In the genomic region with DNA sequence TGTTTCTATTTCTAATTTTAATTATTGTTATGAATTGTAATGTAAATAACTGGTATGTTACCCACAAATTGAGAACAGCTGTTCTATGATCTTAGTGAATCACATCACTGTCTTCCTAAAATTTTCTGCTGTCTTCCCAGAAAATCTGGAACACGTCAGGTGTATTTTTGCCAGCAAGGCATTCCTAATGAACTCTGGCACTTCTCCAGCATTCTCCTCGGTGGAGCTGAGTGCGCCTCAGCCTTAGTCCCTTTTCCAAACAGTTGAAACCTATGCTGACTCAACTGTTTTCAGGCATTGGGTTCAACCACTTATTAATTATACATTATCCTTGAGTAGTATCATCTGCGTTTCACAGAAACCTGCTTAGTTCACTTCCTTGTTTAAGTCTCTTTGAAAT, we compare ENCODE assay signal across 22 mouse cellular contexts. TPM values are rescaled to one million over a fixed set of nuclear protein-coding genes. Genes with fewer than 3 reads are reported as not detected.
A peak's percentile ranks its signal among the peaks of the same experiment; 100 is the strongest.
DNase-seq lines count a peak whose midpoint lies in the region; ATAC-seq and TF ChIP-seq lines count a peak whose summit lies in the region.
"Had no signal": no experiment of that assay in that cellular context is flagged by ENCODE, and none has a peak within 500 bp of the region (broad histone marks: within the 10 kb centered on the region; RNA-seq: fewer than 3 reads in every experiment).

No protein-coding gene starts in this region.

- no peak overlapping the region for H3K4me2 ChIP-seq in forebrain, embryonic 14.5 days (ENCODE audit: low read length)
- no peak overlapping the region for H3K4me2 ChIP-seq in forebrain, embryonic 15.5 days (replicated peaks)
- H3K4me2 ChIP-seq in kidney, embryonic 14.5 days (replicated peaks; ENCODE audit: low read depth, low read length), result no peak overlapping the region
- no peak overlapping the region for H3K4me2 ChIP-seq in lung, postnatal 0 days (replicated peaks; ENCODE audit: low read depth, low read length)
- H3K4me2 ChIP-seq: hindbrain, embryonic 13.5 days had no signal

- TF ChIP-seq EP300 in lung, postnatal 0 days (IDR thresholded peaks at IDR 0.05), result no peak

- H3K9ac ChIP-seq in forebrain, embryonic 14.5 days (ENCODE audit: low read length), result no peak overlapping the region
- H3K9ac ChIP-seq in forebrain, embryonic 15.5 days (replicated peaks), result no peak overlapping the region
- no peak overlapping the region for H3K9ac ChIP-seq in kidney, embryonic 14.5 days (ENCODE audit: low read depth, low read length)
- H3K9ac ChIP-seq in lung, postnatal 0 days (replicated peaks; ENCODE audit: low read depth), result no peak overlapping the region
- H3K9ac ChIP-seq: hindbrain, embryonic 13.5 days had no signal

- 64% methylated on average over 4 of the region's 4 CpGs for WGBS in forebrain, embryonic 14.5 days
- WGBS in forebrain, embryonic 15.5 days, result 51% methylated on average over 4 of the region's 4 CpGs
- 89% methylated on average over 4 of the region's 4 CpGs for WGBS in kidney, embryonic 14.5 days
- WGBS in lung, postnatal 0 days, result 55% methylated on average over 4 of the region's 4 CpGs

- no peak for TF ChIP-seq CTCF in lung, postnatal 0 days (IDR thresholded peaks at IDR 0.05)

- H3K4me3 ChIP-seq in forebrain, embryonic 14.5 days (ENCODE audit: low read depth, low read length), result no peak overlapping the region
- H3K4me3 ChIP-seq in forebrain, embryonic 15.5 days, result no peak overlapping the region
- no peak overlapping the region for H3K4me3 ChIP-seq in kidney, embryonic 14.5 days (ENCODE audit: low read length)
- H3K4me3 ChIP-seq in lung, postnatal 0 days (ENCODE audit: low read depth, low read length), result no peak overlapping the region
- H3K4me3 ChIP-seq: heart, adult 2 months; hindbrain, embryonic 13.5 days; left cerebral cortex, adult 2 months; midbrain, embryonic 10.5 days had no signal

- H3K27me3 ChIP-seq in forebrain, embryonic 14.5 days (replicated peaks; ENCODE audit: control insufficient read depth, insufficient read depth, low read length), result no peaks in the 10 kb centered on the region
- H3K27me3 ChIP-seq in forebrain, embryonic 15.5 days, result no peaks in the 10 kb centered on the region
- H3K27me3 ChIP-seq in kidney, embryonic 14.5 days (ENCODE audit: control insufficient read depth, insufficient read depth, low read length), result no peaks in the 10 kb centered on the region
- no peaks in the 10 kb centered on the region for H3K27me3 ChIP-seq in lung, postnatal 0 days (replicated peaks; ENCODE audit: insufficient read depth, low read length)
- H3K27me3 ChIP-seq: CH12.LX; hindbrain, embryonic 13.5 days had no signal

- H3K27ac ChIP-seq in forebrain, embryonic 14.5 days (ENCODE audit: low read depth, low read length), result no peak overlapping the region
- no peak overlapping the region for H3K27ac ChIP-seq in forebrain, embryonic 15.5 days (replicated peaks)
- H3K27ac ChIP-seq in kidney, embryonic 14.5 days (ENCODE audit: low read depth, low read length), result no peak overlapping the region
- no peak overlapping the region for H3K27ac ChIP-seq in lung, postnatal 0 days (ENCODE audit: low read length)
- H3K27ac ChIP-seq: heart, adult 2 months; hindbrain, embryonic 13.5 days; left cerebral cortex, adult 2 months; midbrain, embryonic 10.5 days had no signal

- no peak for ATAC-seq in forebrain, embryonic 14.5 days
- no peak for ATAC-seq in forebrain, embryonic 15.5 days (replicated peaks)
- no peak for ATAC-seq in kidney, embryonic 14.5 days (ENCODE audit: low FRiP score, low TSS enrichment)
- ATAC-seq in lung, postnatal 0 days, result no peak

- H3K4me1 ChIP-seq in forebrain, embryonic 14.5 days (ENCODE audit: control insufficient read depth, insufficient read depth, low read length), result no peaks in the 10 kb centered on the region
- no peaks in the 10 kb centered on the region for H3K4me1 ChIP-seq in forebrain, embryonic 15.5 days
- H3K4me1 ChIP-seq in kidney, embryonic 14.5 days (ENCODE audit: control insufficient read depth, insufficient read depth, low read length), result no peaks in the 10 kb centered on the region
- no peaks in the 10 kb centered on the region for H3K4me1 ChIP-seq in lung, postnatal 0 days (ENCODE audit: insufficient read depth, low read depth, low read length)
- H3K4me1 ChIP-seq: hindbrain, embryonic 13.5 days; midbrain, embryonic 10.5 days had no signal

- peak; percentile 14 for DNase-seq in forebrain, embryonic 14.5 days (ENCODE audit: low spot score)
- peak; percentile 14 for DNase-seq in kidney, postnatal 14 days
- peak; percentile 11 for DNase-seq in lung, postnatal 0 days (ENCODE audit: low spot score)
- DNase-seq in lung, adult 18-20 months, result no peak
- DNase-seq in adipocyte (ENCODE audit: low spot score), result peak; percentile 21
- DNase-seq in right cerebral cortex, postnatal 14 days, result no peak
- DNase-seq: adrenal gland, adult 8-10 months; B cell, adult 2 months; cerebellum, adult 8-10 months; gastrocnemius, postnatal 36 days; heart, adult 2 months; heart, postnatal 36 days; left cerebral cortex, postnatal 4 days; right cerebral cortex, postnatal 25 days; spleen, adult 18-20 months had no signal

- peaks cover 63% of the 10 kb centered on the region for H3K36me3 ChIP-seq in forebrain, embryonic 14.5 days (ENCODE audit: control insufficient read depth, insufficient read depth, low read length)
- H3K36me3 ChIP-seq in forebrain, embryonic 15.5 days, result peaks cover 61% of the 10 kb centered on the region
- peaks cover 80% of the 10 kb centered on the region for H3K36me3 ChIP-seq in kidney, embryonic 14.5 days (ENCODE audit: control insufficient read depth, insufficient read depth, low read length)
- no peaks in the 10 kb centered on the region for H3K36me3 ChIP-seq in lung, postnatal 0 days (ENCODE audit: insufficient read depth, low read length)

- no peaks in the 10 kb centered on the region for H3K9me3 ChIP-seq in forebrain, embryonic 14.5 days (replicated peaks; ENCODE audit: control insufficient read depth, low read length)
- no peaks in the 10 kb centered on the region for H3K9me3 ChIP-seq in forebrain, embryonic 15.5 days
- no peaks in the 10 kb centered on the region for H3K9me3 ChIP-seq in kidney, embryonic 14.5 days (ENCODE audit: control insufficient read depth, low read length)
- H3K9me3 ChIP-seq in lung, postnatal 0 days (ENCODE audit: low read length), result no peaks in the 10 kb centered on the region
- H3K9me3 ChIP-seq: G1E; hindbrain, embryonic 13.5 days; midbrain, embryonic 10.5 days had no signal

RNA-seq across cellular contexts. Expression of a gene that starts 25.6 kb away (rescaled TPM):
- polyA plus RNA-seq in forebrain, embryonic 14.5 days (2014; fragmentation: Nextera tagmentation; extraction: Ambion mirVana), result 12.3 and 20.1 TPM in 2 replicates
- polyA plus RNA-seq in forebrain, embryonic 15.5 days (2015; fragmentation: Nextera tagmentation; extraction: Ambion mirVana), result 17.4 and 19.0 TPM in 2 replicates
- 24.1 and 29.4 TPM in 2 replicates for polyA plus RNA-seq in kidney, embryonic 14.5 days (2014; fragmentation: Nextera tagmentation; extraction: Ambion mirVana)
- polyA plus RNA-seq in lung, postnatal 0 days (2015; fragmentation: Nextera tagmentation; extraction: Ambion mirVana), result 3.2 and 3.5 TPM in 2 replicates

Comparison
In these comparisons a context has a peak if more than half of its experiments do, and no peak if none do; other contexts are left out.
1. DNase-seq: peak in forebrain, embryonic 14.5 days (single experiment), kidney, postnatal 14 days (single experiment), lung, postnatal 0 days (single experiment) and adipocyte (single experiment); none in lung, adult 18-20 months (0 of 2) and right cerebral cortex, postnatal 14 days (single experiment).